Mouse (Mus musculus): ENCODE results near the gene Pde4b. TPM values are rescaled to one million over a fixed set of nuclear protein-coding genes. Genes with fewer than 3 reads are reported as not detected.

Gene Pde4b
- polyA plus RNA-seq, 1 experiment, result 4.9 TPM

- H3K27ac ChIP-seq (replicated peaks; ENCODE audit: low read depth, low read length), result no peak overlapping the region
- no peaks in the 10 kb centered on the region for H3K4me1 ChIP-seq (ENCODE audit: control insufficient read depth, insufficient read depth, insufficient read length, low read length)
- H3K4me3 ChIP-seq (ENCODE audit: insufficient read depth, low read depth, low read length), result no peak overlapping the region
Observed at GRCm38 (mm10) chr4:102239102-102239501, 151.8 kb downstream of the Pde4b start.

DNA sequence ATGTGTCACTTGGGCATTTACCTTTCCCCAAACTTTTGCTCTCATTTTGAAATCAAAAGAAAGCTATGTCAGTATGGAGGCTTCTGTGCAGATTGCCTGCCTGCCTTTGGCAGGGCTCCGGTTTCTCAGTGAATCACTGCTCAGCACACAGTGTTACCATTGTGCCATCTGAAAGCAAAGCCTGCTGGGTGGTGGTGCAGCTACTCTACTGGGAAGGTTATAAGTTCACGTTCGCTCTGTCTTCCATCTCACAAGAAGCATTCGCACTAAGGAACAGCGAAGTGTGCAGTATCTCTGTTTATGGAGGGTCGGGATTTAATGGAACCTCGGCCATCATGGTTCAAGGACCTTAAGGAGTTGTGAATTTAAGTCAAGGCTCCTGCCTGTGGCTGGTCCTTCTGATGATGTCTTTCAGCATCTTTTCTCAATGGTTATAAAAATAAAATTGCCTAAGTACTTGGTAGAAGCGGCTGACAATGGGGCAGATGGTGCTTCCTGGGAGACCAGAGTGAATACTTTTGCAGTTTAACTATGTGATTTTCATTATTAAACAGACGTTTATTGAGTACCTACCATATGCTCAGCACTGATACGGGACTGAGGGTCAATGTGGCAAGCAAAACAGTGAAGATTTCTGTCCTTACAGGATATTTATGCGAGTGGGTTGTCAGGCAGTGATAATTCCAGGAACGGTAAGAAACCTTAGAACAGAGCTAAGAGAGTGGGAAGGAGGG, 152.5 kb downstream of the Pde4b start:
- no peak overlapping the region for H3K27ac ChIP-seq (replicated peaks; ENCODE audit: low read depth, low read length)

DNA sequence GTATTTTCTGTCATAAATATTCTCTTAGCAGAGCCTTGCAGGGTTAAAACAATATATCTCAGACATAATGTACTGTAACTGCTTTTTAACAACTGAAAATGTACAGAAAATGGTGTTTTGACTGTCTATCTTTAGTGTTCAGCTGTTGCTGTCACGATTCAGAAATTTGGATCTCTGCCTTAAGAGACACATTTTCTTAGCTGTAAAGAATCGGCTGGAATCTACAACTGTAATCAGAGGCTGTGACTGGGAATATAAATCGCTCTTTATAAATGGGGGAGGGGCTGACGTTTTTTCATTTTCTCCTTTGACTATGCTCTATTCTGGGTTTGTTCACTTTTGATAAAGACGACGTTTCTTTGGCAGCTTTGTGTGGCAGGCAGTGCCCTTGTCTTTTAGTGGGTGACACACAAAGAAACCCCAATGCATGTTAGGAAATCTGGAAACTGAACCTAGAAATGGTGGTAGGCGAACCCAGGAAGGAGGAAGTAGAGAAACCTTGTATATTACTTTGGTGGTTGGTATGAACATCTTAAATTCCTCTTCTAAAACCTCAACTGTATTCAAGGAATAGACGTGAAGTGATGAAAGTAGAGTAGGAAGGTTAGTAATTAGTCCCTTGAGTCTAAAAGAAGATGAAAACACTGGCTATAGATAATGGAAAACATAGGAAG, 153.5 kb downstream of the Pde4b start:
- no peak overlapping the region for H3K27ac ChIP-seq (replicated peaks; ENCODE audit: low read depth, low read length)

More for the DNA sequence above, 152.5 kb downstream of the Pde4b start:
- no peaks in the 10 kb centered on the region for H3K4me1 ChIP-seq (ENCODE audit: control insufficient read depth, insufficient read depth, insufficient read length, low read length)
- no peak overlapping the region for H3K4me3 ChIP-seq (ENCODE audit: insufficient read depth, low read depth, low read length)

GRCm38 (mm10) chr4:102253994-102254393, 166.7 kb downstream of the Pde4b start:
- no peak overlapping the region for H3K27ac ChIP-seq (replicated peaks; ENCODE audit: low read depth, low read length)
- no peak overlapping the region for H3K4me3 ChIP-seq (ENCODE audit: insufficient read depth, low read depth, low read length)
- H3K4me1 ChIP-seq (ENCODE audit: control insufficient read depth, insufficient read depth, insufficient read length, low read length), result no peaks in the 10 kb centered on the region

More for the DNA sequence above, 153.5 kb downstream of the Pde4b start:
- Histone ChIP-seq H3K4me1 (ENCODE audit: control insufficient read depth, insufficient read depth, insufficient read length, low read length) (no peaks in the 10 kb centered on the region), H3K4me3 (ENCODE audit: insufficient read depth, low read depth, low read length) (no peak overlapping the region)

DNA sequence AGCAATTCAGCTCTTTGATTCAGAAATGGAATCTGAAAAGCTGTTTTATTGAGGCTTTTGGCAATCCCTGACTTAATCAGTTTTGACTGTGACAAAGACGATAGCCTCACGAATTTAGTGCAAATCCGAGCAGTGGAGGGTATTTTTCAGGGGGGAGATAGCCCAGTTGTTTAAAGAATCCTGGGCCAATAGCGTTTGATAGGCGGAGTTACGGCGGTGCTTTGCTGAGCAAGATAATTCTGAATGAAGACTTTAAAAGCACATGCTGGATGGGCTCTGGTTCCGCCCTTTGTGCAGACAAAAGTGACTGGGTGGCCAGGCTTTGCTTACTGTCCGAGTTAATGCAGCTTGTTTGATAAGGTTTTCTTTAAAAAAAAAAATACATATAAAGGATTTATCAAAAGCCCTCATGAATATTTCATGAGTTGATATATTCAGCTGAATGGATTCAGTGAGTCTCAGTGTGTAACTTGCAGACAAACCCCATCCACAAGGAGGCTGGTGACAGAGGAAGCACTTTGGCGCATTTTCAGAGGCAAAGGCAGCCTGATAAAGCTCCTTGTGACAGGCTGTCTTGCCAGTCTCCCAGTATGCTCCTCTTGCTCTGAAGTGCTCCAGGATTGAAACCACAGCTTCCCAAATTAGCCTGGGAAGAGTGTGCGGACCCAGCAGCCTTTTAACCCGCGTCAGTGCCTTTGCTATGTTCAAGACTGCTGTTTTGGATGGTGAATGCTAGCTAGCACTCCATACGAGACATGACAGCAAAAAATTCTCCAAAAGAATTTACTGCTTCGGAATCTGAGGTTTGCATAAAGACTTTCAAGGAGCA, 167.3 kb downstream of the Pde4b start:
- H3K4me1 ChIP-seq (ENCODE audit: control insufficient read depth, insufficient read depth, insufficient read length, low read length), result no peaks in the 10 kb centered on the region
- no peak overlapping the region; the same call in 1 of the 2 replicates for H3K4me3 ChIP-seq (ENCODE audit: insufficient read depth, low read depth, low read length)
- no peak overlapping the region for H3K27ac ChIP-seq (replicated peaks; ENCODE audit: low read depth, low read length)

GRCm38 (mm10) chr4:102255295-102255670, 167.9 kb downstream of the Pde4b start:
- Histone ChIP-seq H3K27ac (replicated peaks; ENCODE audit: low read depth, low read length) (no peak overlapping the region), H3K4me1 (ENCODE audit: control insufficient read depth, insufficient read depth, insufficient read length, low read length) (no peaks in the 10 kb centered on the region), H3K4me3 (ENCODE audit: insufficient read depth, low read depth, low read length) (no peak overlapping the region)

- H3K4me1 ChIP-seq (ENCODE audit: control insufficient read depth, insufficient read depth, insufficient read length, low read length), result no peaks in the 10 kb centered on the region
- H3K4me3 ChIP-seq (ENCODE audit: insufficient read depth, low read depth, low read length), result no peak overlapping the region
- H3K27ac ChIP-seq (replicated peaks; ENCODE audit: low read depth, low read length), result no peak overlapping the region
Observed at GRCm38 (mm10) chr4:102256170-102256960, 169.0 kb downstream of the Pde4b start.

- Histone ChIP-seq H3K27ac (replicated peaks; ENCODE audit: low read depth, low read length) (no peak overlapping the region), H3K4me1 (ENCODE audit: control insufficient read depth, insufficient read depth, insufficient read length, low read length) (no peaks in the 10 kb centered on the region), H3K4me3 (ENCODE audit: insufficient read depth, low read depth, low read length) (no peak overlapping the region)
Observed at GRCm38 (mm10) chr4:102260216-102260615, 172.9 kb downstream of the Pde4b start.

GRCm38 (mm10) chr4:102272313-102272712, 185.0 kb downstream of the Pde4b start:
- no peak overlapping the region for H3K27ac ChIP-seq (replicated peaks; ENCODE audit: low read depth, low read length)
- H3K4me3 ChIP-seq (ENCODE audit: insufficient read depth, low read depth, low read length), result no peak overlapping the region
- no peaks in the 10 kb centered on the region for H3K4me1 ChIP-seq (ENCODE audit: control insufficient read depth, insufficient read depth, insufficient read length, low read length)

DNA sequence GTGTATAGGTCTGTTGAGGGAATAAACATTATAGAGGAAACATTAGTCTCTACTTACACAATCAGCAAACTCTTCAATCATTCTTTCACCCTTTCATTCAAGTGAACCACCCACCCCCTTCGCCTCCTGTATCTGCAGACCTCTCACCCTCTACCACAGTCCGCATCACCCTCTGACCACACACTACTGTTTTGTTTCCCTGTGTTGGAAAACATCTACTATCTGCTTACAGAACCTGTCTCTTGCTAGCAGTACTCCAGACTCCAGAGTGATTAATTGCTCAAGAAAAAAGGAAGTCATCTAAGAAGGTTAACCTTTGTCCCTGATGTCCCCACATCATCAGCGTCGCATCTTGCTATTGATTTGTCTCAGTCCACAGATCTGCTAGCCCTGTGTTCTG, 185.4 kb downstream of the Pde4b start:
- no peaks in the 10 kb centered on the region for H3K4me1 ChIP-seq (ENCODE audit: control insufficient read depth, insufficient read depth, insufficient read length, low read length)
- no peak overlapping the region for H3K27ac ChIP-seq (replicated peaks; ENCODE audit: low read depth, low read length)
- H3K4me3 ChIP-seq (ENCODE audit: insufficient read depth, low read depth, low read length), result no peak overlapping the region

- Histone ChIP-seq H3K27ac (replicated peaks; ENCODE audit: low read depth, low read length) (no peak overlapping the region), H3K4me3 (ENCODE audit: insufficient read depth, low read depth, low read length) (no peak overlapping the region), H3K4me1 (ENCODE audit: control insufficient read depth, insufficient read depth, insufficient read length, low read length) (0 out of 2 replicates have a peak, but pooled peaks cover 2% of the 10 kb centered on the region)
Observed at GRCm38 (mm10) chr4:102275716-102276115, 188.4 kb downstream of the Pde4b start.

DNA sequence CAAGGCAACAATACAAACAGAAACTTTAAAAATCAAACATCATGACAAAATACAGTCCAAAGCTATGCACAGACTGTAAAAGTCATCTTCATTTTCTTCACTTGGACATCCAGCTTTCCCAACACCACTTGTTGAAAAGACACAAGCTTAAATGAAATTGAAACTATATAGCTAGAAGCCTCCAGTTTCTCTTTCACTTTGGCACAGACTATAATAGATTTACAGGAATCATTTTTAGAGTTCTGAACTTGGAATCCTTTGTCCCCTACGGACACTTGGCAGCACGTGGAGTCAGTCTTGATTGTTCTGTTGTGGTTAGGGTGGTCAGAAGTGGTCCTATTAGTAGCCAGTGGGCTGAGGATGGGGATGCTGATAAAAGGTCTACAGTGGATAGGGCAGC, 191.6 kb downstream of the Pde4b start:
- Histone ChIP-seq H3K27ac (replicated peaks; ENCODE audit: low read depth, low read length) (no peak overlapping the region), H3K4me3 (ENCODE audit: insufficient read depth, low read depth, low read length) (no peak overlapping the region), H3K4me1 (ENCODE audit: control insufficient read depth, insufficient read depth, insufficient read length, low read length) (0 out of 2 replicates have a peak, but pooled peaks cover 2% of the 10 kb centered on the region)

GRCm38 (mm10) chr4:102287172-102287571, 199.8 kb downstream of the Pde4b start:
- H3K4me3 ChIP-seq (ENCODE audit: insufficient read depth, low read depth, low read length), result no peak overlapping the region
- no peak overlapping the region for H3K27ac ChIP-seq (replicated peaks; ENCODE audit: low read depth, low read length)
- no peaks in the 10 kb centered on the region for H3K4me1 ChIP-seq (ENCODE audit: control insufficient read depth, insufficient read depth, insufficient read length, low read length)

- Histone ChIP-seq H3K27ac (replicated peaks; ENCODE audit: low read depth, low read length) (no peak overlapping the region), H3K4me1 (ENCODE audit: control insufficient read depth, insufficient read depth, insufficient read length, low read length) (no peaks in the 10 kb centered on the region), H3K4me3 (ENCODE audit: insufficient read depth, low read depth, low read length) (no peak overlapping the region)
Observed at GRCm38 (mm10) chr4:102290052-102290734, 202.8 kb downstream of the Pde4b start.
